Mouse (Mus musculus): ENCODE measurements at regions not wholly inside any gene's neighbourhood (a gene's known extent, or its start where the extent isn't known, plus 50 kb on each side); places are given as distances from the start of the nearest gene placed in this dataset.

- WGBS (ENCODE audit: insufficient replicate concordance) = 26% methylated on average over 3 of the region's 3 CpGs
- Histone ChIP-seq H3K27ac (ENCODE audit: low read length) (no peak overlapping the region), H3K27me3 (ENCODE audit: control insufficient read depth, insufficient read depth, low read depth, low read length) (no peaks in the 10 kb centered on the region), H3K36me3 (ENCODE audit: control insufficient read depth, insufficient read depth) (no peaks in the 10 kb centered on the region), H3K4me3 (ENCODE audit: low read depth, low read length) (no peak overlapping the region), H3K4me1 (ENCODE audit: control insufficient read depth, low read depth, low read length) (no peaks in the 10 kb centered on the region), H3K4me2 (ENCODE audit: low read depth, low read length) (no peak overlapping the region), H3K9me3 (replicated peaks; ENCODE audit: control insufficient read depth, low read length) (no peaks in the 10 kb centered on the region), H3K9ac (ENCODE audit: low read depth, low read length) (no peak overlapping the region)
- ATAC-seq (ENCODE audit: low read depth) = no peak
Measured at GRCm38 (mm10) chr8:127885831-127886230, 472.6 kb upstream of the Nrp1 start.

GRCm38 (mm10) chr8:127890729-127891128 is 467.7 kb upstream of the Nrp1 start:
- ATAC-seq (ENCODE audit: low read depth) = no peak
- 74% methylated on average over 6 of the region's 6 CpGs for WGBS (ENCODE audit: insufficient replicate concordance)

DNA sequence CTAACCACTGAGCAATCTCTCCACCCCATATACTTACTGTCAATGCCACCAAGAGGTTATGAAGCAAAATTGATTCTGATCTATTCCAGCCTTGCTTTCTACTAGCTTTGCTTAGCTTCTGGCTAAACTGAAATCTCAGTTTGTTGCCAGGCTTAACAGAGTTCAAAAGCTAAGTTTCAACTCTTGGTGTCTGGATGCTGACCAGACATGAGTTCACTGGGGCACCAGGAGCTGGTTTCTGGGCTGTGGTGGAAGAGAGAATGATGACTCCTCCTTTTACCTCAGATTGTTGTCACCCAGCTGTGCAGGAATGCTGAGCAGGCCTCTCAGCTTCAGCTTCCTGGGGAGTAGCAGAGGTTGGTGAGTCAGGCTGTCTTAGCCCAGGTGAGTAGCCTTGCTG is 464.1 kb upstream of the Nrp1 start:
- no peak for ATAC-seq (ENCODE audit: low read depth)
- no peaks in the 10 kb centered on the region for H3K4me1 ChIP-seq (ENCODE audit: control insufficient read depth, low read depth, low read length)
- H3K9ac ChIP-seq (ENCODE audit: low read depth, low read length) = no peak overlapping the region
- no peak overlapping the region for H3K4me3 ChIP-seq (ENCODE audit: low read depth, low read length)
- no peak overlapping the region for H3K4me2 ChIP-seq (ENCODE audit: low read depth, low read length)
- H3K27me3 ChIP-seq (ENCODE audit: control insufficient read depth, insufficient read depth, low read depth, low read length) = no peaks in the 10 kb centered on the region
- H3K36me3 ChIP-seq (ENCODE audit: control insufficient read depth, insufficient read depth) = no peaks in the 10 kb centered on the region
- H3K27ac ChIP-seq (ENCODE audit: low read length) = no peak overlapping the region
- H3K9me3 ChIP-seq (replicated peaks; ENCODE audit: control insufficient read depth, low read length) = no peaks in the 10 kb centered on the region

More at GRCm38 (mm10) chr8:127890729-127891128, 467.7 kb upstream of the Nrp1 start:
- Histone ChIP-seq H3K9ac (ENCODE audit: low read depth, low read length) (no peak overlapping the region), H3K27me3 (ENCODE audit: control insufficient read depth, insufficient read depth, low read depth, low read length) (no peaks in the 10 kb centered on the region), H3K4me1 (ENCODE audit: control insufficient read depth, low read depth, low read length) (no peaks in the 10 kb centered on the region), H3K4me2 (ENCODE audit: low read depth, low read length) (no peak overlapping the region), H3K27ac (ENCODE audit: low read length) (no peak overlapping the region), H3K9me3 (replicated peaks; ENCODE audit: control insufficient read depth, low read length) (no peaks in the 10 kb centered on the region), H3K4me3 (ENCODE audit: low read depth, low read length) (no peak overlapping the region), H3K36me3 (ENCODE audit: control insufficient read depth, insufficient read depth) (no peaks in the 10 kb centered on the region)

- no peak overlapping the region for H3K4me2 ChIP-seq (ENCODE audit: low read depth, low read length)
- no peak for ATAC-seq (ENCODE audit: low read depth)
- no peaks in the 10 kb centered on the region for H3K4me1 ChIP-seq (ENCODE audit: control insufficient read depth, low read depth, low read length)
- H3K36me3 ChIP-seq (ENCODE audit: control insufficient read depth, insufficient read depth) = no peaks in the 10 kb centered on the region
- H3K27me3 ChIP-seq (ENCODE audit: control insufficient read depth, insufficient read depth, low read depth, low read length) = no peaks in the 10 kb centered on the region
- H3K9me3 ChIP-seq (replicated peaks; ENCODE audit: control insufficient read depth, low read length) = no peaks in the 10 kb centered on the region
- no peak overlapping the region for H3K4me3 ChIP-seq (ENCODE audit: low read depth, low read length)
- 68% methylated on average over 5 of the region's 5 CpGs for WGBS (ENCODE audit: insufficient replicate concordance)
- no peak overlapping the region for H3K9ac ChIP-seq (ENCODE audit: low read depth, low read length)
- no peak overlapping the region for H3K27ac ChIP-seq (ENCODE audit: low read length)
Measured at GRCm38 (mm10) chr8:127908436-127908835, 450.0 kb upstream of the Nrp1 start.

GRCm38 (mm10) chr8:127909580-127909979 is 448.8 kb upstream of the Nrp1 start:
- H3K27ac ChIP-seq (ENCODE audit: low read length) = no peak overlapping the region
- no peak overlapping the region for H3K4me3 ChIP-seq (ENCODE audit: low read depth, low read length)
- H3K9ac ChIP-seq (ENCODE audit: low read depth, low read length) = no peak overlapping the region
- H3K9me3 ChIP-seq (replicated peaks; ENCODE audit: control insufficient read depth, low read length) = no peaks in the 10 kb centered on the region
- no peaks in the 10 kb centered on the region for H3K36me3 ChIP-seq (ENCODE audit: control insufficient read depth, insufficient read depth)
- no peaks in the 10 kb centered on the region for H3K4me1 ChIP-seq (ENCODE audit: control insufficient read depth, low read depth, low read length)
- H3K27me3 ChIP-seq (ENCODE audit: control insufficient read depth, insufficient read depth, low read depth, low read length) = no peaks in the 10 kb centered on the region
- WGBS (ENCODE audit: insufficient replicate concordance) = 41% methylated on average over 2 of the region's 2 CpGs
- H3K4me2 ChIP-seq (ENCODE audit: low read depth, low read length) = no peak overlapping the region
- ATAC-seq (ENCODE audit: low read depth) = no peak

DNA sequence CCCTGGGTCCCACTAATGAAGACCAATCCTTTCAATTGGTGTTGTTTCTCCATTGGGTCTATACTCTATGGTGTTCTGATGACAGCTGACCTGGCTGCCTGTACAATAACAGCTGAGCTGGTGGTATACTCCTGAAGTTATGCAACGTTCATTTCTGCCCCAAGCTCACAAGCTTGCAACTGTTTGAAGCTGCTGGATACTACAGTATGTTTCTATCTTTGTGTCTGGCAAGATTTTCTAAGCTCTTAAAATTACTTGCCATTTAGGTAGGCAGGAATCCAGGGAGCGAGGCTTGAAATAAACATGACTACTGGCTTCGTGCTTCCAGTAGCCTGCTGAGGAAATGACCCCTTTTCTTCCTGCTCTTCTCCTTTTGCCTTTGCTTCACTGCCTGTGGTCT is 444.3 kb upstream of the Nrp1 start:
- Histone ChIP-seq H3K9ac (ENCODE audit: low read depth, low read length) (no peak overlapping the region), H3K4me2 (ENCODE audit: low read depth, low read length) (no peak overlapping the region), H3K4me1 (ENCODE audit: control insufficient read depth, low read depth, low read length) (no peaks in the 10 kb centered on the region), H3K4me3 (ENCODE audit: low read depth, low read length) (no peak overlapping the region), H3K27me3 (ENCODE audit: control insufficient read depth, insufficient read depth, low read depth, low read length) (no peaks in the 10 kb centered on the region), H3K36me3 (ENCODE audit: control insufficient read depth, insufficient read depth) (no peaks in the 10 kb centered on the region), H3K27ac (ENCODE audit: low read length) (no peak overlapping the region), H3K9me3 (replicated peaks; ENCODE audit: control insufficient read depth, low read length) (no peaks in the 10 kb centered on the region)
- no peak for ATAC-seq (ENCODE audit: low read depth)
- WGBS (ENCODE audit: insufficient replicate concordance) = 34% methylated on average over 3 of the region's 3 CpGs

GRCm38 (mm10) chr8:127914914-127915313 is 443.5 kb upstream of the Nrp1 start:
- 51% methylated on average over 2 of the region's 2 CpGs for WGBS (ENCODE audit: insufficient replicate concordance)

GRCm38 (mm10) chr8:127915591-127916028 is 442.8 kb upstream of the Nrp1 start:
- H3K9me3 ChIP-seq (replicated peaks; ENCODE audit: control insufficient read depth, low read length) = no peaks in the 10 kb centered on the region
- H3K4me1 ChIP-seq (ENCODE audit: control insufficient read depth, low read depth, low read length) = no peaks in the 10 kb centered on the region
- H3K4me2 ChIP-seq (ENCODE audit: low read depth, low read length) = no peak overlapping the region
- no peak overlapping the region for H3K4me3 ChIP-seq (ENCODE audit: low read depth, low read length)
- 45% methylated on average over 2 of the region's 2 CpGs for WGBS (ENCODE audit: insufficient replicate concordance)
- H3K27ac ChIP-seq (ENCODE audit: low read length) = no peak overlapping the region
- H3K27me3 ChIP-seq (ENCODE audit: control insufficient read depth, insufficient read depth, low read depth, low read length) = no peaks in the 10 kb centered on the region
- no peak overlapping the region for H3K9ac ChIP-seq (ENCODE audit: low read depth, low read length)
- ATAC-seq (ENCODE audit: low read depth) = no peak
- H3K36me3 ChIP-seq (ENCODE audit: control insufficient read depth, insufficient read depth) = no peaks in the 10 kb centered on the region

More at GRCm38 (mm10) chr8:127914914-127915313, 443.5 kb upstream of the Nrp1 start:
- H3K27me3 ChIP-seq (ENCODE audit: control insufficient read depth, insufficient read depth, low read depth, low read length) = no peaks in the 10 kb centered on the region
- no peak overlapping the region for H3K27ac ChIP-seq (ENCODE audit: low read length)
- H3K9me3 ChIP-seq (replicated peaks; ENCODE audit: control insufficient read depth, low read length) = no peaks in the 10 kb centered on the region
- H3K4me3 ChIP-seq (ENCODE audit: low read depth, low read length) = no peak overlapping the region
- no peak overlapping the region for H3K4me2 ChIP-seq (ENCODE audit: low read depth, low read length)
- no peaks in the 10 kb centered on the region for H3K36me3 ChIP-seq (ENCODE audit: control insufficient read depth, insufficient read depth)
- no peak for ATAC-seq (ENCODE audit: low read depth)
- H3K4me1 ChIP-seq (ENCODE audit: control insufficient read depth, low read depth, low read length) = no peaks in the 10 kb centered on the region
- no peak overlapping the region for H3K9ac ChIP-seq (ENCODE audit: low read depth, low read length)

GRCm38 (mm10) chr8:127921925-127922324 is 436.5 kb upstream of the Nrp1 start:
- H3K36me3 ChIP-seq (ENCODE audit: control insufficient read depth, insufficient read depth) = no peaks in the 10 kb centered on the region
- H3K27ac ChIP-seq (ENCODE audit: low read length) = no peak overlapping the region
- no peak overlapping the region for H3K4me3 ChIP-seq (ENCODE audit: low read depth, low read length)
- H3K27me3 ChIP-seq (ENCODE audit: control insufficient read depth, insufficient read depth, low read depth, low read length) = no peaks in the 10 kb centered on the region
- H3K9me3 ChIP-seq (replicated peaks; ENCODE audit: control insufficient read depth, low read length) = no peaks in the 10 kb centered on the region
- no peak for ATAC-seq (ENCODE audit: low read depth)
- WGBS (ENCODE audit: insufficient replicate concordance) = 50% methylated on average over 1 of the region's 1 CpGs
- no peaks in the 10 kb centered on the region for H3K4me1 ChIP-seq (ENCODE audit: control insufficient read depth, low read depth, low read length)
- H3K4me2 ChIP-seq (ENCODE audit: low read depth, low read length) = no peak overlapping the region
- no peak overlapping the region for H3K9ac ChIP-seq (ENCODE audit: low read depth, low read length)

GRCm38 (mm10) chr8:127923321-127923720 is 435.1 kb upstream of the Nrp1 start:
- ATAC-seq (ENCODE audit: low read depth) = no peak
- Histone ChIP-seq H3K4me2 (ENCODE audit: low read depth, low read length) (no peak overlapping the region), H3K36me3 (ENCODE audit: control insufficient read depth, insufficient read depth) (no peaks in the 10 kb centered on the region), H3K9me3 (replicated peaks; ENCODE audit: control insufficient read depth, low read length) (no peaks in the 10 kb centered on the region), H3K27ac (ENCODE audit: low read length) (no peak overlapping the region), H3K4me1 (ENCODE audit: control insufficient read depth, low read depth, low read length) (no peaks in the 10 kb centered on the region), H3K9ac (ENCODE audit: low read depth, low read length) (no peak overlapping the region), H3K4me3 (ENCODE audit: low read depth, low read length) (no peak overlapping the region), H3K27me3 (ENCODE audit: control insufficient read depth, insufficient read depth, low read depth, low read length) (no peaks in the 10 kb centered on the region)
- 63% methylated on average over 4 of the region's 4 CpGs for WGBS (ENCODE audit: insufficient replicate concordance)

Data from liver, embryonic 16.5 days (tissue).